Mouse (Mus musculus): Measurements from ENCODE around the gene Tmprss11b. TPM values are rescaled to one million over a fixed set of nuclear protein-coding genes. Genes with fewer than 3 reads are reported as not detected.
"Not testable (repeated sequence)": the region's sequence is repeated elsewhere in the genome, so short reads cannot be mapped to it uniquely, and the experiment has no call there.

The Tmprss11b gene
- not detected in 2 replicates for polyA plus RNA-seq (2015; fragmentation: Nextera tagmentation; extraction: Ambion mirVana)

DNA sequence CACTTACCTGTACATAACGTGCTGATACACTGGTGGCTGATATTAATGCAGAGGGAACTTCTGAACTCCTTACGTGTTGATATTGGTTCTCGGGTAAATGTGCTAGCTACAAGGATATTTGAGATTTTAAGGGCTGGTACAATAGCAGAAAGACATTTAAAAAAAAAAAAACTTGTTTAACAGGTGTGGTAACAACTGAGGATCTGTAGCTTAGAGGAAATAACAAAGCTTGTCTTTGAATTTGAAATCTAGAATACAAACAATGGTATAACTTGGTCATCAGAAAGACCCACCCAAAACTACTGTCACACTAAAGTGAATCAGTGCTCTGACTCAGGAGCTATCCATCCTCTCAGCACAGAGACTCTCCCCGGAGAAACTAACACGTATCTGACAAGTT is at the start of gene Tmprss11b:
Gene Tmprss11b, minus strand, starts transcription at position 101 of the 400 bp plus-strand sequence.
- no peak within 1 kb of the TSS for H3K4me2 ChIP-seq
- ATAC-seq (ENCODE audit: low FRiP score): no peak
- H3K36me3 ChIP-seq: no peaks in the 10 kb centered on the region
- no peak within 1 kb of the TSS for H3K4me3 ChIP-seq (replicated peaks)
- H3K27ac ChIP-seq (replicated peaks): no peak within 1 kb of the TSS
- H3K9me3 ChIP-seq (replicated peaks): no peaks in the 10 kb centered on the region
- WGBS: 82% methylated on average over 5 of the region's 5 CpGs
- no peak within 1 kb of the TSS for H3K9ac ChIP-seq (replicated peaks)
- no peaks in the 10 kb centered on the region for H3K27me3 ChIP-seq (replicated peaks)
- H3K4me1 ChIP-seq: no peaks in the 10 kb centered on the region

DNA sequence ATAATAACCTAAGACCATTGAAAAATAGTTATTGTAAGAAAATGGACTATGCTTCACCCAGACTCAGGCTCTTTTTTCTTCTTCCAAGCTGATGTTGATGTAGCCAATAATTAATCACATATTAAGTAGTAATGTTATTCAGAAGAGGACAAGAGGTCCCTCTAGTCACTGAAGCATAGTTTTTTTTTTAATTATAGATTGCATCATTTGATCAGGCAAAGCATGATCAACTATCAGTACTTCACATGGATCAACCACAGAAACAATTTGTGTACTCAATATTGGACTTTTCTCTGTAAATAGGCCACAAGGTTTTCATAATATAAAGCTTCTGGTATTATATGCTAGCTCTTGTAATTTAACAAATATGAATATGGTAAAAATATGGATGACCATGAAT is 48.9 kb upstream of the Tmprss11b start:
- Histone ChIP-seq H3K9me3 (replicated peaks) (no peaks in the 10 kb centered on the region), H3K4me3 (replicated peaks) (no peak overlapping the region), H3K4me1 (no peaks in the 10 kb centered on the region), H3K27ac (replicated peaks) (no peak overlapping the region), H3K4me2 (no peak overlapping the region), H3K9ac (replicated peaks) (no peak overlapping the region), H3K36me3 (no peaks in the 10 kb centered on the region), H3K27me3 (replicated peaks) (no peaks in the 10 kb centered on the region)
- ATAC-seq (ENCODE audit: low FRiP score): no peak

DNA sequence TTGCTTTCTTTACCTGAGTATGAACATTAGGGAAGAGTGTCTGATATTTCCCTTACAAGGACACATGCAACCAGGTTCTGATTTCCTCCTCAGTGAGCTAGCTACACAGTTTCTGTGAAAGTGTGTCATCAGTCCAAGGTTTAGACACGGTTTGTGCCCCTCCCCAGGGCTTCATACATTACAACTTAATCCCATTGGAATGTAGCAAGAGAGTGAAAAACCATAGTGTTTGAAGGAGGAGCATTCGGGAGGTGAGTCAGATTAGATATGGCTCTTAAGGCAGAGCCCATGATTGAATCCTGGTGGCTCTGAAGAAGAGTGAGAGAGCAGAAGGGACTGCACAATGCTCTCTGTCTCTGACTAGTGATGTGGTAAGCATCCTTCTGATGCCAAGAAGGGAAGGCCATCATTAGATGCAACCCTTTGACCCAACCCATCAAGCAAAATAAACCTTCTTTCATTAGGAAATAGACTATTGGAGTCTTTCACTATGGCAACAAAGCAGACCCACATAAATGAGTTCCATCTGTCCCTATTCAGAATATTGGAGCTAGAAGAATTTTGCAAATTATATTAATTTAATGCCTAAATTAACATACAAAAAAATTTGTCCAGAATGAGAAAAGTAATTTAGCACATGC is 46.8 kb upstream of the Tmprss11b start:
- no peak overlapping the region for H3K4me3 ChIP-seq (replicated peaks)
- WGBS: 61% methylated on average over 2 of the region's 2 CpGs
- no peak for ATAC-seq (ENCODE audit: low FRiP score)
- no peaks in the 10 kb centered on the region for H3K27me3 ChIP-seq (replicated peaks)
- H3K4me1 ChIP-seq: no peaks in the 10 kb centered on the region
- no peaks in the 10 kb centered on the region for H3K9me3 ChIP-seq (replicated peaks)
- no peak overlapping the region for H3K27ac ChIP-seq (replicated peaks)
- no peaks in the 10 kb centered on the region for H3K36me3 ChIP-seq
- no peak overlapping the region for H3K4me2 ChIP-seq
- no peak overlapping the region for H3K9ac ChIP-seq (replicated peaks)

DNA sequence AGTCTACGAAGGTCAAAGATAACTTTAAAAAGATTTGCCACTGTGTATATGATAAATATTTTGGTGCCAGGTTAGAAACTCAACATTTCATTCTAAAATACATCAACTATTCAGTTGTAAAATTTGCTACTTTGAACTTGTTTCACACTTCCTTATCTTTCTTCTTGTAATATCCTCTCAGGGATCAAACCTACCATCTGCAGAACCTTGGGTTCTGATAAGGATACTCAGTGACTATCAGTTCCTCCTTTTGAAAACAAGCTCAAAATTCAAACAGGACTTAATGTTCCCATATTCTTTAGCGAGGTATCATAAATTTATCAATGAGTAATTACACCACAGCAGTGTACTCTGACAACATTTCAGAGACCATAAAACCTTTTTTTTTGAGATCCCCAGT is 38.8 kb upstream of the Tmprss11b start:
- no peak overlapping the region for H3K9ac ChIP-seq (replicated peaks)
- WGBS: 88% methylated on average over 2 of the region's 2 CpGs
- no peaks in the 10 kb centered on the region for H3K27me3 ChIP-seq (replicated peaks)
- no peak overlapping the region for H3K4me2 ChIP-seq
- H3K9me3 ChIP-seq (replicated peaks): no peaks in the 10 kb centered on the region
- H3K4me3 ChIP-seq (replicated peaks): no peak overlapping the region
- H3K36me3 ChIP-seq: no peaks in the 10 kb centered on the region
- H3K4me1 ChIP-seq: no peaks in the 10 kb centered on the region
- H3K27ac ChIP-seq (replicated peaks): no peak overlapping the region
- ATAC-seq (ENCODE audit: low FRiP score): no peak

DNA sequence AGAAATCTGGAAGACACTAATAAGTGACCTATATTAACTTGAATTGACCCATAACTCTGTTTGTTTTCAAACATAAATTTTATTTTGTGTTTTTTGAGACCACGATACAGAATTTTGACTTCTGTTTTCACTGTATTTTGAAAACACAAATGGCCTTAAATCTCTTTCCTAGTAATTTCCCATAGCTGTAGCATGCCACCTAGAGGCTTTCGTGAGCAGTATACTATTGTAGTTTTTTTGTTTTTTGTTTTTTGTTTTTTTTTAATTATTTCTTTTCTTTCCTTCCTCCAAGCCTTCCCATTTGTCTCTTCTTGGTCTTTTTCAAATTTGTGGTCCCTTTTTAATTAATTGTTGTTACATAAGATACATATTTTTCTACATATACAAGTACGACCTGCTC is 28.8 kb upstream of the Tmprss11b start:
- ATAC-seq (ENCODE audit: low FRiP score): no peak
- H3K9me3 ChIP-seq (replicated peaks): no peaks in the 10 kb centered on the region
- H3K27ac ChIP-seq (replicated peaks): no peak overlapping the region
- H3K4me3 ChIP-seq (replicated peaks): no peak overlapping the region
- H3K4me2 ChIP-seq: no peak overlapping the region
- H3K9ac ChIP-seq (replicated peaks): no peak overlapping the region
- whole genome bisulfite sequencing: 81% methylated on average over 3 of the region's 3 CpGs
- H3K36me3 ChIP-seq: no peaks in the 10 kb centered on the region
- no peaks in the 10 kb centered on the region for H3K27me3 ChIP-seq (replicated peaks)
- H3K4me1 ChIP-seq: no peaks in the 10 kb centered on the region

DNA sequence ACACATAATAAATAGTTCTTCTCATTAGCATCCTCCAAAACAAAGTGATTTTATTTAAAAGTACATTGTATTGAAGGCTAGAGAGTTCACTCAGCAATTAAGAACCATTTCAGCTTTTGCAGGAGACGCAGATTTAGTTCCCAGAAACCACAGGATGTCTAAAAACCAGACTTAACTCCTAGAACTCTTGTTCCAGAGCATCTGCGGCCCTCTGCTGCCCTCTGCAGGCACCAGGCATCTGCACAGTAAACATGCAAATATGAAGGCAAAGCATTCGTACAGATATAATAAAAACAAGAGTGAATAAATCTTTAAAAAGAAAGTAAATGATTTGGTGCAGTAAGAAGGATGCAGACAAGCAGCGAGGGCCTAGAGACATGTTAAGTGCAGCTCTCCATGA is 8.5 kb upstream of the Tmprss11b start:
- no peaks in the 10 kb centered on the region for H3K4me1 ChIP-seq
- no peaks in the 10 kb centered on the region for H3K36me3 ChIP-seq
- WGBS: 55% methylated on average over 4 of the region's 4 CpGs
- H3K9me3 ChIP-seq (replicated peaks): no peaks in the 10 kb centered on the region
- no peak for ATAC-seq (ENCODE audit: low FRiP score)
- no peak overlapping the region for H3K27ac ChIP-seq (replicated peaks)
- no peak overlapping the region for H3K4me2 ChIP-seq
- H3K9ac ChIP-seq (replicated peaks): no peak overlapping the region
- H3K4me3 ChIP-seq (replicated peaks): no peak overlapping the region
- H3K27me3 ChIP-seq (replicated peaks): no peaks in the 10 kb centered on the region

DNA sequence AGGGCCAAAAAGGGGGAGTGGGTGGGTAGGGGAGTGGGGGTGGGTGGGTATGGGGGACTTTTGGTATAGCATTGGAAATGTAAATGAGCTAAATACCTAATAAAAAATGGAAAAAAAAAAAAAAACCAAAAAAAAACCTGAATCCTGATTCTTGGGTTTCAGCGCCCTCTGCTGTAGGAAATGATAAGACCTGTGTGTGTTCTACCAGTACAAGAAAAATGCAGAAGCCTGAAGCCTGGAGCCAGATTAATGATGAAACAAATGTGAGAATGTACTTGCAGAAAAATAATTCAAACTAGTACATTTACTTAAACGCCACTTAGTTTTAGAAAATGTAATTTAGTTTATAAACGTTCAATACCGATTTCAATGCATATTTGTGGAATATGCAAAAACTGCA is 27.0 kb downstream of the Tmprss11b start:
- not testable (repeated sequence) for H3K4me3 ChIP-seq (replicated peaks); ATAC-seq (ENCODE audit: low FRiP score)
- 32% methylated on average over 4 of the region's 4 CpGs for WGBS

DNA sequence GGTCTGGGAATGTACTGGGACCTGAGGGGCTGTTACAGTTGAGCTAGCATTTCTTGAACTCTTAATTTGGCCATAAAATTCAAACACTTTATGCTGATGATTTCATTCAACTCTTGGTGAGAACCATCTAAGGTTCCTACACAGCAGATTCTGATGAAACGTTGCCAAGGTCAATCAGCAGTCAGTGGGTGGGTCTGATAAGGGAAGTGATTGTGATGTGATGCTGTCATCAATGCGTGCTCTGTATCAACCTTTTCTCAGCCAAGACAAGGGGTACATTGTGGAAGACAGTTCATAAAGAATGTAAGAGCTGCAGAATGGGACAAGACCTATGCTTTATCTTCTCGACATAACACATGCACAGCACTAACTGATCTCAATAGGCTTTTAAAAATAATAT is 35.4 kb downstream of the Tmprss11b start:
- no peak for ATAC-seq (ENCODE audit: low FRiP score)
- Histone ChIP-seq H3K36me3 (no peaks in the 10 kb centered on the region), H3K27ac (replicated peaks) (no peak overlapping the region), H3K27me3 (replicated peaks) (no peaks in the 10 kb centered on the region), H3K9me3 (replicated peaks) (no peaks in the 10 kb centered on the region), H3K4me1 (no peaks in the 10 kb centered on the region), H3K9ac (replicated peaks) (no peak overlapping the region), H3K4me2 (no peak overlapping the region), H3K4me3 (replicated peaks) (no peak overlapping the region)
- WGBS: 67% methylated on average over 3 of the region's 3 CpGs

More for the DNA sequence above, 27.0 kb downstream of the Tmprss11b start:
- not testable (repeated sequence) for H3K4me1 ChIP-seq; H3K4me2 ChIP-seq; H3K36me3 ChIP-seq; H3K27me3 ChIP-seq (replicated peaks); H3K9me3 ChIP-seq (replicated peaks); H3K9ac ChIP-seq (replicated peaks); H3K27ac ChIP-seq (replicated peaks)

DNA sequence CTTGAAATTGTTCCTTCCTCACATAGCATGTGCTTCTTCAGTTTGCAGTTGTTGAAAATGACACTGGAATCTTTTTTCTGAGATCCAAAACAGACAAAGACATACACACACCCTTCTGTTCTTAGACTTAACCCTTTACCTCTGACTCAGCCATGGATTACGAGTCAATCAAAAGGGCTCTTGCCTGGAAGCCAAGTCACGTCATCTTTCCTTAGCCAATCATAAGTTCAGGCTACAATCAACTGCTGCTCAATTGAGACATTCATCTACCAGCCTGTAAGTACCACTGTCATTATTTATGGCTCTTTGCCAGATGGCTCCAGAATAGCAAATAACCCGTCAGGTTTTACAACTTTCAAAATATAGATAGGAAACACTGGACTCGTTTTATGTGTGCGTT is 43.8 kb downstream of the Tmprss11b start, which contains the start of gene Tmprss11f:
Gene Tmprss11f, minus strand, starts transcription at position 101 of the 400 bp plus-strand sequence.
- H3K27me3 ChIP-seq (replicated peaks): no peaks in the 10 kb centered on the region
- H3K4me2 ChIP-seq: no peak within 1 kb of the TSS
- H3K4me1 ChIP-seq: no peaks in the 10 kb centered on the region
- no peaks in the 10 kb centered on the region for H3K9me3 ChIP-seq (replicated peaks)
- H3K36me3 ChIP-seq: no peaks in the 10 kb centered on the region
- H3K27ac ChIP-seq (replicated peaks): no peak within 1 kb of the TSS
- no peak within 1 kb of the TSS for H3K4me3 ChIP-seq (replicated peaks)
- 74% methylated on average over 5 of the region's 5 CpGs for WGBS
- no peak within 1 kb of the TSS for H3K9ac ChIP-seq (replicated peaks)
- no peak for ATAC-seq (ENCODE audit: low FRiP score)

DNA sequence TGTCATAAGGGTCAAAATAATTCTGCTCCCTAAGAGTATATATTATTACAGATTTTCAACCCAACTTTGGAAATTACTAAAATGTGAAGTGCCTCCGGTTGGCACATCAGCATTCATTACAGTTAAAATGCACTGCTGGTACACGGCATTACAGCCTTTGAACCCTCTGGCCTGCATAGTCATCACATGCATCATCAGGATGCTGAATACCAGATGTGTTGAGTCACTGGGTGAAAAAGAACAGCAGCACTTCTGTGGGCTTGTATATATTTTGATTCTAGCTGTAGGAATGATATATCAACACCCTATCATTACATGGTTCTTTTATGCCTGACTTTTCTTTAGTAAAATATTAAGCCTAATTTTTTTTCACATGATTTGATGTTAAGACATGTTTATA is 45.5 kb downstream of the Tmprss11b start:
- WGBS: 78% methylated on average over 2 of the region's 2 CpGs
- H3K4me2 ChIP-seq: no peak overlapping the region
- no peaks in the 10 kb centered on the region for H3K36me3 ChIP-seq
- no peak for ATAC-seq (ENCODE audit: low FRiP score)
- H3K27ac ChIP-seq (replicated peaks): no peak overlapping the region
- H3K9me3 ChIP-seq (replicated peaks): no peaks in the 10 kb centered on the region
- H3K27me3 ChIP-seq (replicated peaks): no peaks in the 10 kb centered on the region
- H3K4me1 ChIP-seq: no peaks in the 10 kb centered on the region
- no peak overlapping the region for H3K4me3 ChIP-seq (replicated peaks)
- H3K9ac ChIP-seq (replicated peaks): no peak overlapping the region

DNA sequence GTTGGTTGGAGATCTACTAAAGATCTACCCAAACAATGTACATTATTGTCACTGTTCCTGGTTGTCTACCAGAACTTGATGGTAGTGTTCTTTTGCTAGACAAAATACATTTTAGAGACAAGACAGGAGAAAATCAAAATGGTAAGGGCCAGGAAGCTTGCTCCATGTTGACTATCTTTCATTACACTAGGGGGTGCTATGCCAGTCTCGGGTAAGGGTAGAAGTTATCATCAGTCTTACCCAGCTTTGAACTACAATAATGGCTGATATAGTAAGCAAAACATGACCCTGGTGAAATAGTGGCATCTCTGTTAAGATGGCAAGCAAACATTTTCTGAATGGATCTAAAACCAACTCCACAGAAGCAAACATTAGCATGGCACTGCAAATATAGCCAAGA is 54.4 kb downstream of the Tmprss11b start:
- no peak overlapping the region for H3K4me3 ChIP-seq (replicated peaks)
- 94% methylated on average over 1 of the region's 1 CpGs for WGBS
- H3K4me1 ChIP-seq: no peaks in the 10 kb centered on the region
- ATAC-seq (ENCODE audit: low FRiP score): no peak
- no peaks in the 10 kb centered on the region for H3K9me3 ChIP-seq (replicated peaks)
- H3K27me3 ChIP-seq (replicated peaks): no peaks in the 10 kb centered on the region
- no peak overlapping the region for H3K27ac ChIP-seq (replicated peaks)
- H3K4me2 ChIP-seq: no peak overlapping the region
- H3K36me3 ChIP-seq: no peaks in the 10 kb centered on the region
- H3K9ac ChIP-seq (replicated peaks): no peak overlapping the region

Measured in neural tube, embryonic 15.5 days (tissue).